Mouse (Mus musculus): Measurements from ENCODE around the gene Rps18. TPM values are rescaled to one million over a fixed set of nuclear protein-coding genes. Genes with fewer than 3 reads are reported as not detected.

Rps18 gene
- polyA plus RNA-seq, 1 experiment from 2014 or later: 2,437 TPM

DNA sequence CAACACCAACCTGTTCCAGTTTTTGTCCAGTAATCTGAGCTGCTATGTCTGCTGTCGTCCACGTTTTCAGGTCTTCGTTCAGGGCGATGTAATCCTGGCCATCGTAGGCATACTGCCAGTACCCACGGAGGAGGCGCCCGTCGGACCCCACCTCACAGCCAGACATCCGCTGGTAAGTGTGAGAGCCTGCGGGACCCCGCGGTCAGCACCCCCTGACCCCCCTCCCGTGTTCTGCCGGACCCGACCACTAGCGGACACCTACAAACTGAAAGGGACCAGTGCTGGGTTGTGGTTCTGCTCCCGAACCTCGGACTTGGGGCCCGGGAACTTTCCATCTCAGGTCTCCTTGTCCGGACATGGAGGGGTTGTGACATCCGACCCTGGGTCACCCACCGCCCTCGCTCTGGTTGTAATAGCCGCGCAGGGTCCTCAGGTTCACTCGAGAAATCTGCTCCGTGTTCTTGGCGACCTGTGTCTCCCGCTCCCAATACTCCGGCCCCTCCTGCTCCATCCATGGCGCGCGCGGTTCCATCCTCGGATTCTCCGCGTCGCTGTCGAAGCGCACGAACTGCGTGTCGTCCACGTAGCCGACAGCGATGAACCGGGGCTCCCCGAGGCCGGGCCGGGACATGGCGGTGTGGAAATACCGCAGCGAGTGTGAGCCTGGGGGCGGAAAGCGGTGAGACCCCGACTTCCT, 22.2 kb upstream of the Rps18 start:
- Histone ChIP-seq H3K27ac (ENCODE audit: low read depth) (no peak overlapping the region), H3K9me3 (ENCODE audit: control insufficient read depth, low read length) (no peaks in the 10 kb centered on the region), H3K36me3 (ENCODE audit: control insufficient read depth, insufficient read depth, low read length) (no peaks in the 10 kb centered on the region), H3K4me2 (ENCODE audit: low read length) (peak overlapping the region; percentile 57), H3K4me3 (ENCODE audit: low read depth, low read length) (peak overlapping the region; percentile 33), H3K9ac (ENCODE audit: low read length) (peak overlapping the region; percentile 10; the same call in 1 of the 2 replicates), H3K4me1 (replicated peaks; ENCODE audit: control insufficient read depth, insufficient read depth, low read length) (0 out of 2 replicates have a peak, but pooled peaks cover 3% of the 10 kb centered on the region), H3K27me3 (replicated peaks; ENCODE audit: control insufficient read depth, insufficient read depth, low read length) (peaks cover 35% of the 10 kb centered on the region)
- peak; percentile 55 for DNase-seq (ENCODE audit: low spot score)
- 2% methylated on average over 57 of the region's 57 CpGs for WGBS
- ATAC-seq (replicated peaks; ENCODE audit: low FRiP score, low TSS enrichment, low read depth): no peak

DNA sequence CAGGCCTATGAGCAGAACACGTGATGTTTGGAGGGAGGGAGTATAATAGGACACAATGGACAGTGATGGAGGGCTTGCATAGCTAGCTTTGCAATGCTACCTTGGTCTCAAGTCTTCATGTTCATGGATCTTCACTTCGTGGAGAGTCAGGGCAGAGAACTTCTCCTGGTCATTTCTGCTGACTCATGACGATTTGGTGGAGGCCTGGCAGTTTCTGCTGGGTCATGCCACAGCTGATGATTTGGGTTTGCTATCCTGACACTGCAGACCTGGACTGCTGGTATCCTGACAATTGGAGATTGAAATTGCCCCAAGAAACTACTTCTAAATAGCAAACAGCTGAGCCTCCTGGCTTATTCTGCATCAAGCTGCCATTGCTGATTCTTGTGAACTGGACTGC, 17.8 kb upstream of the Rps18 start:
- H3K27ac ChIP-seq (ENCODE audit: low read depth): no peak overlapping the region
- ATAC-seq (replicated peaks; ENCODE audit: low FRiP score, low TSS enrichment, low read depth): no peak
- H3K36me3 ChIP-seq (ENCODE audit: control insufficient read depth, insufficient read depth, low read length): no peaks in the 10 kb centered on the region
- no peaks in the 10 kb centered on the region for H3K9me3 ChIP-seq (ENCODE audit: control insufficient read depth, low read length)
- no peak for DNase-seq (ENCODE audit: low spot score)
- H3K4me1 ChIP-seq (replicated peaks; ENCODE audit: control insufficient read depth, insufficient read depth, low read length): no peaks in the 10 kb centered on the region
- H3K27me3 ChIP-seq (replicated peaks; ENCODE audit: control insufficient read depth, insufficient read depth, low read length): peaks cover 17% of the 10 kb centered on the region
- H3K9ac ChIP-seq (ENCODE audit: low read length): no peak overlapping the region
- no peak overlapping the region for H3K4me2 ChIP-seq (ENCODE audit: low read length)
- 60% methylated on average over 3 of the region's 3 CpGs for WGBS
- no peak overlapping the region for H3K4me3 ChIP-seq (ENCODE audit: low read depth, low read length)

DNA sequence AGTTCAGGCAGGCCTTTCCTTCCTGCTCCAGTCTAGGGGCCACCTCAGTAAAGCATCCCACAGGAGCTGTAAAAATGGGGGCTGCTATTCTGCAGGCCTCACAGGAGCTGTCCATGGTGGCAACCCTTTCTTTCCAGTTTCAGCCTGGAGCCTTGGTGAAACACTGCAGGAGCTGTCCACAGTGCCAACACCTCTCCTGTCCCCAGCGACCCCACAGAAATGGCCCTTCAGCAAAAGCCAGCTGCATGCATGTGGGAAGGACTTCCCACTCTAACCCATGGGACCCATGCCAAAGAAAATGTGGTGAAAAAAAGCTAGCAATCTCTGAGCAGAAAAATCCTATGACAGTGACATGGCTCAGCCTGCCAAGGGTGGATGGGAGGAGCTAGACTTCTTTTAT, 16.9 kb upstream of the Rps18 start:
- Histone ChIP-seq H3K9ac (ENCODE audit: low read length) (no peak overlapping the region), H3K27ac (ENCODE audit: low read depth) (no peak overlapping the region), H3K36me3 (ENCODE audit: control insufficient read depth, insufficient read depth, low read length) (no peaks in the 10 kb centered on the region), H3K4me1 (replicated peaks; ENCODE audit: control insufficient read depth, insufficient read depth, low read length) (no peaks in the 10 kb centered on the region), H3K9me3 (ENCODE audit: control insufficient read depth, low read length) (no peaks in the 10 kb centered on the region), H3K4me2 (ENCODE audit: low read length) (no peak overlapping the region), H3K27me3 (replicated peaks; ENCODE audit: control insufficient read depth, insufficient read depth, low read length) (peaks cover 8% of the 10 kb centered on the region), H3K4me3 (ENCODE audit: low read depth, low read length) (no peak overlapping the region)
- WGBS: 0% methylated on average over 1 of the region's 1 CpGs
- DNase-seq (ENCODE audit: low spot score): peak; percentile 79
- ATAC-seq (replicated peaks; ENCODE audit: low FRiP score, low TSS enrichment, low read depth): no peak

DNA sequence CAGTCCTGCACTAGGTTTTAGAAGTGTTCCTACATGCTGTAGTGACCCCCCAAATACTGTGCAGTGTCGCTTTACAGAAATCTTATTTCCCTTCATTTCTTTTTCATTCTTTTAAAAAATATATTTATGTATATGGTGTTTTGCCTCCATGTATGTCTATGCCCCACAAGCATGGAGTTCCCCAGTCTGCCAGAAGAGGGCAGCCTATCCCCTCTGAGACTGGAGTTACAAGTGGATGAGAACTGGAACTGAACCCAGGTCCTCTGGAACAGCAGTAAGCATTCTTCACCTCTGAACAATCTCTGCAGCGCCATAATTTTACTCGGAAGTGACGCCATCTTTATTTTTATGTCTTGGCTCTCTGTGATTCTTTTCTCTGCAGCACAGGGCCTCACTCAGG, 13.6 kb upstream of the Rps18 start:
- Histone ChIP-seq H3K4me2 (ENCODE audit: low read length) (no peak overlapping the region), H3K4me1 (replicated peaks; ENCODE audit: control insufficient read depth, insufficient read depth, low read length) (no peaks in the 10 kb centered on the region), H3K27ac (ENCODE audit: low read depth) (no peak overlapping the region), H3K9me3 (ENCODE audit: control insufficient read depth, low read length) (no peaks in the 10 kb centered on the region), H3K27me3 (replicated peaks; ENCODE audit: control insufficient read depth, insufficient read depth, low read length) (no peaks in the 10 kb centered on the region), H3K36me3 (ENCODE audit: control insufficient read depth, insufficient read depth, low read length) (peaks cover 13% of the 10 kb centered on the region; the same call in 1 of the 2 replicates), H3K9ac (ENCODE audit: low read length) (no peak overlapping the region), H3K4me3 (ENCODE audit: low read depth, low read length) (no peak overlapping the region)
- no peak for ATAC-seq (replicated peaks; ENCODE audit: low FRiP score, low TSS enrichment, low read depth)
- 67% methylated on average over 4 of the region's 4 CpGs for WGBS
- DNase-seq (ENCODE audit: low spot score): no peak

DNA sequence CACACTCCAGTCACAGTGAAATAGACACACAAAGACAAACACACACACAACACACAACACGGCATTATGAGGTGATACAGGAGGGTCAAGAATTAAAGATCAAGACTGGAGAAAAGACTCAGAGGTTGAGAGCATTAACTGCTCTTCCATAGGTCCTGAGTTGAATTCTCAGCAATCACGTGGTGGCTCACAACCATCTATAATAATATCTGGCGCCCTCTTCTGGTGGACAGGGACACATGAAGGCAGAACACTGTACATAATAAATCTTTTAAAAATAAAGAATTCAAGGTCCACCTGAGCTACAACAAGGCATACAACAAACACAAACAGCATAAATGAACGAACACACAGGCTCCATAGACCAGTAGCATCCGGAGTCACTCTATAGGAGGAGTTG, 13.1 kb upstream of the Rps18 start:
- no peak for DNase-seq (ENCODE audit: low spot score)
- no peak overlapping the region for H3K9ac ChIP-seq (ENCODE audit: low read length)
- no peak overlapping the region for H3K27ac ChIP-seq (ENCODE audit: low read depth)
- 31% methylated on average over 5 of the region's 5 CpGs for WGBS
- no peak overlapping the region for H3K4me2 ChIP-seq (ENCODE audit: low read length)
- no peaks in the 10 kb centered on the region for H3K4me1 ChIP-seq (replicated peaks; ENCODE audit: control insufficient read depth, insufficient read depth, low read length)
- ATAC-seq (replicated peaks; ENCODE audit: low FRiP score, low TSS enrichment, low read depth): peak; percentile 18; the same call in 1 of the 2 replicates
- H3K9me3 ChIP-seq (ENCODE audit: control insufficient read depth, low read length): no peaks in the 10 kb centered on the region
- H3K27me3 ChIP-seq (replicated peaks; ENCODE audit: control insufficient read depth, insufficient read depth, low read length): no peaks in the 10 kb centered on the region
- H3K4me3 ChIP-seq (ENCODE audit: low read depth, low read length): no peak overlapping the region
- H3K36me3 ChIP-seq (ENCODE audit: control insufficient read depth, insufficient read depth, low read length): peaks cover 13% of the 10 kb centered on the region; the same call in 1 of the 2 replicates

DNA sequence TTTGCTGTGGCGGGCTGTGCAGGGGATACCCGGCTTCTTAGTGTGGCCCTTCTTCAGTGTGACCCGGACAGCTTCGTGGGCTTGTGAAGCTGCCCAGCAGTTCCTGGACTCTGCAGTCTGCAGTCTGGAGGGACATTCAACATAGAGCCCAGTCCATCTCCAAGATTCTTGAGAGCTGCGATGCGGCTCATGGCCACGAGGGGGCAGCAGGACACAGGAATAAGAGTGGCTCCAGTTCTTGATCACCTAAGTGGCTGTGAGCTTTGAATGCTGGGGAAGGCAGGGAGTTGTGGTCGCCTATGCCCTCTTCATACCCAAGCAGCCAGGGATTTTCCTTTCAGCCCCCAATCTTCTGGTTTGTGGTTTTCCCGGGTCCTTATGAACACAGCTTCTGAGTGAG, 12.7 kb upstream of the Rps18 start:
- Histone ChIP-seq H3K27me3 (replicated peaks; ENCODE audit: control insufficient read depth, insufficient read depth, low read length) (no peaks in the 10 kb centered on the region), H3K9ac (ENCODE audit: low read length) (no peak overlapping the region), H3K4me3 (ENCODE audit: low read depth, low read length) (no peak overlapping the region), H3K36me3 (ENCODE audit: control insufficient read depth, insufficient read depth, low read length) (peaks cover 13% of the 10 kb centered on the region; the same call in 1 of the 2 replicates), H3K4me2 (ENCODE audit: low read length) (no peak overlapping the region), H3K27ac (ENCODE audit: low read depth) (no peak overlapping the region), H3K9me3 (ENCODE audit: control insufficient read depth, low read length) (no peaks in the 10 kb centered on the region), H3K4me1 (replicated peaks; ENCODE audit: control insufficient read depth, insufficient read depth, low read length) (no peaks in the 10 kb centered on the region)
- peak; percentile 94 for DNase-seq (ENCODE audit: low spot score)
- WGBS: 5% methylated on average over 9 of the region's 9 CpGs
- peak; percentile 50; the same call in 1 of the 2 replicates for ATAC-seq (replicated peaks; ENCODE audit: low FRiP score, low TSS enrichment, low read depth)

DNA sequence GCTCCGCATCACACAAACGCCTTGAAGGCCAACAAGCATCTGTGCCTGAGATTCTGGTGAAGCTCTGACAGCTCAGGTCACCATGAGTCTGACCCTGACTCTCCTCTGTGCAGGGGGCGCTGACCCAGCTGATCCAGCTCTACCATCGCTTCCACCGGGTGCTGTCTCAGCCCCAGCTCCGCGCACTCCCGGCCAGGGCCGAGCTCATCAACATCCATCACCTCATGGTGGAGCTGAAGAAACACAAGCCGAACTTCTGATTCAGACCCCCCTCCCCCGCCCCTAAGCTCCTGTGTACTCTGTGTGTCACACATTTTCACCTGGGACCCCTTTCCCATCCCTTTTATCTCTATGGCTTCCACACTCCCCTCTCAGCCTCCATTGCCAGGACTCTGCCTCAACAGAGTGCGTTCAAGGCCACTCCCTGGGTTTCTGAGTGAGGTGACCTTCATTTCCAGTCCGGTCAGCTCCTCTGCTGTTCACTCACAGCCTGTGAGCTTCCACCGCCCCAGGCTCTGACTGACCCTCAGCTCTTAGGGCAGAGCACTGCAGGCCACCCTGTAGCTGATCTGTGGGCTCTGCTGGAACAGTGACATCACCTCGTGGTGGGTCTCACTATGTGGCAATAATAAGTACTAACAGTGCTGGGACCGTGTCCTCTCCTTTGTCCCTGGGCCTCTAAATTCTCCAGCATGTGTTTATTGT, 10.2 kb upstream of the Rps18 start:
- WGBS: 85% methylated on average over 16 of the region's 16 CpGs
- H3K4me3 ChIP-seq (ENCODE audit: low read depth, low read length): no peak overlapping the region
- H3K36me3 ChIP-seq (ENCODE audit: control insufficient read depth, insufficient read depth, low read length): peaks cover 38% of the 10 kb centered on the region
- no peak for DNase-seq (ENCODE audit: low spot score)
- ATAC-seq (replicated peaks; ENCODE audit: low FRiP score, low TSS enrichment, low read depth): no peak
- H3K27me3 ChIP-seq (replicated peaks; ENCODE audit: control insufficient read depth, insufficient read depth, low read length): no peaks in the 10 kb centered on the region
- no peaks in the 10 kb centered on the region for H3K9me3 ChIP-seq (ENCODE audit: control insufficient read depth, low read length)
- H3K27ac ChIP-seq (ENCODE audit: low read depth): no peak overlapping the region
- no peak overlapping the region for H3K4me2 ChIP-seq (ENCODE audit: low read length)
- H3K9ac ChIP-seq (ENCODE audit: low read length): no peak overlapping the region
- no peaks in the 10 kb centered on the region for H3K4me1 ChIP-seq (replicated peaks; ENCODE audit: control insufficient read depth, insufficient read depth, low read length)

DNA sequence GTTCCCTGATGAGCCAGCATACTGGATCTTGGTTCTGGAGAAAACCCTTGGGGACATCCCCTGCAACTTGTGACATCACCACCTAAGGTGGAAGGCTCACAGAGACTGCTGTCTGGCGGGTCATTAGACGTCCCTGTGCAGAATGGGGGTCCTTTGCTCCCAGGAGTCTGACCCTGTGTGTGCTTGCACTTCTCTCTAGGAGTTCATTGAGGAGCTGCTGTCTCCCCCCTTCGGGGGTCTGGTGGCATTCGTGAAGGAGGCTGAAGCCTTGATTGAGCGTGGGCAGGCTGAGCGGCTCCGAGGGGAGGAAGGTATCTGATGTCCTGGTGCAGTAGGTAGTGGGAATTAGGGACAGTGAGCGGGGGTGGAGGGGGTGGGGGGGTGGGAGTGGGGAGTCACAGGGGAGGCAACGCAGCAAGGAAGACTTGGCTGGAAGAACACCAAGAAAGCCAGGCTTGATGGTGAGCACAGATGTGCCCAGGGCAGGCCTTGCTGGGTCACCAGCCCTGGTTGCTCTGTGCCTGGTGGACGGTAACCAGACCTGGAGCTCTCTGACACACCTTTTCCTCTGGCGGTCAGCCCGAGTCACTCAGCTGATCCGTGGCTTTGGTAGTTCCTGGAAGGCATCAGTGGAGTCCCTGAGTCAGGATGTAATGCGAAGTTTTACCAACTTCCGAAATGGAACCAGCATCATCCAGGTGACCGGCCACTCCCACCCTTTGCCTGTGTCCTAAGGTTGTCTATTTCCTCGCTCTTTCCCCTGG, 9.5 kb upstream of the Rps18 start:
- WGBS: 87% methylated on average over 17 of the region's 17 CpGs
- H3K27me3 ChIP-seq (replicated peaks; ENCODE audit: control insufficient read depth, insufficient read depth, low read length): no peaks in the 10 kb centered on the region
- no peak overlapping the region for H3K4me2 ChIP-seq (ENCODE audit: low read length)
- no peaks in the 10 kb centered on the region for H3K9me3 ChIP-seq (ENCODE audit: control insufficient read depth, low read length)
- no peak overlapping the region for H3K4me3 ChIP-seq (ENCODE audit: low read depth, low read length)
- H3K4me1 ChIP-seq (replicated peaks; ENCODE audit: control insufficient read depth, insufficient read depth, low read length): no peaks in the 10 kb centered on the region
- DNase-seq (ENCODE audit: low spot score): no peak
- H3K27ac ChIP-seq (ENCODE audit: low read depth): no peak overlapping the region
- H3K9ac ChIP-seq (ENCODE audit: low read length): no peak overlapping the region
- no peak for ATAC-seq (replicated peaks; ENCODE audit: low FRiP score, low TSS enrichment, low read depth)
- H3K36me3 ChIP-seq (ENCODE audit: control insufficient read depth, insufficient read depth, low read length): peaks cover 43% of the 10 kb centered on the region

Data from intestine, embryonic 14.5 days (tissue).